Mouse (Mus musculus) liver, embryonic 14.5 days (tissue): ENCODE measurements around the gene Gcnt4.

Experiments
- CTCF ChIP-seq: IDR thresholded peaks from 2 replicates; pipeline ENCODE4 v1.5.1; 2016; ENCODE audit warnings: antibody characterized with exemption, low read depth, control low read depth
- EP300 ChIP-seq: IDR thresholded peaks from 2 replicates; pipeline ENCODE4 v1.6.1; 2016; ENCODE audit warnings: antibody characterized with exemption, low read depth

GRCm38 (mm10) chr13:96993291-96993989 is 69.0 kb downstream of the Gcnt4 start:
- TF ChIP-seq CTCF (no peak), EP300 (no peak)
